Mouse (Mus musculus): ENCODE results near the gene Trpm3.

The Trpm3 gene

GRCm38 (mm10) chr19:22308081-22308480 lies 169.2 kb downstream of the Trpm3 start:
- no peak for DNase-seq

- DNase-seq, result no peak
These were observed 178.5 kb downstream of the Trpm3 start for GRCm38 (mm10) chr19:22317306-22317705.

GRCm38 (mm10) chr19:22326813-22327212 lies 188.0 kb downstream of the Trpm3 start:
- no peak for DNase-seq

- no peak for DNase-seq
These were observed 188.4 kb downstream of the Trpm3 start for GRCm38 (mm10) chr19:22327226-22327625.

- no peak for DNase-seq
These were observed 197.4 kb downstream of the Trpm3 start for GRCm38 (mm10) chr19:22336278-22336677.

GRCm38 (mm10) chr19:22337468-22337867 lies 198.6 kb downstream of the Trpm3 start:
- DNase-seq, result peak; percentile 53

GRCm38 (mm10) chr19:22338927-22339326 lies 200.1 kb downstream of the Trpm3 start:
- DNase-seq, result no peak

- no peak for DNase-seq
These were observed 215.2 kb downstream of the Trpm3 start for GRCm38 (mm10) chr19:22354037-22354541.

GRCm38 (mm10) chr19:22386890-22387289 lies 248.0 kb downstream of the Trpm3 start:
- DNase-seq, result no peak

GRCm38 (mm10) chr19:22394700-22395099 lies 255.9 kb downstream of the Trpm3 start:
- DNase-seq, result no peak

GRCm38 (mm10) chr19:22404049-22404448 lies 265.2 kb downstream of the Trpm3 start:
- no peak for DNase-seq

- no peak for DNase-seq
These were observed 279.4 kb downstream of the Trpm3 start for GRCm38 (mm10) chr19:22418239-22418638.

- no peak for DNase-seq
These were observed 298.4 kb downstream of the Trpm3 start for GRCm38 (mm10) chr19:22437207-22437606.

GRCm38 (mm10) chr19:22447418-22448339 lies 308.8 kb downstream of the Trpm3 start:
- no peak for DNase-seq

- no peak for DNase-seq
These were observed 309.8 kb downstream of the Trpm3 start for GRCm38 (mm10) chr19:22448340-22449288.

GRCm38 (mm10) chr19:22451290-22451689 lies 312.4 kb downstream of the Trpm3 start:
- DNase-seq, result no peak

GRCm38 (mm10) chr19:22456935-22457334 lies 318.1 kb downstream of the Trpm3 start:
- DNase-seq, result peak; percentile 1

- DNase-seq, result no peak
These were observed 323.2 kb downstream of the Trpm3 start for GRCm38 (mm10) chr19:22462043-22462442.

- DNase-seq, result no peak
These were observed 324.7 kb downstream of the Trpm3 start for GRCm38 (mm10) chr19:22463506-22463905.

- DNase-seq, result no peak
These were observed 330.8 kb downstream of the Trpm3 start for GRCm38 (mm10) chr19:22469608-22470007.

- DNase-seq, result no peak
These were observed 334.3 kb downstream of the Trpm3 start for GRCm38 (mm10) chr19:22473030-22473712.

- DNase-seq, result no peak
These were observed 339.6 kb downstream of the Trpm3 start for GRCm38 (mm10) chr19:22478295-22478989.
